Mouse (Mus musculus) CD4-positive naive resting alpha-beta T cell, adult 57 days (primary cell): Measurements from ENCODE around the gene Olfr237-ps1. TPM values are rescaled to one million over a fixed set of nuclear protein-coding genes. Genes with fewer than 3 reads are reported as not detected.

ENCODE experiments used
- total RNA-seq: library from RNA; stranded (reverse); gene quantifications from one replicate; pipeline ENCODE4 v1.2.4, GENCODE M21; 2023

Gene Olfr237-ps1
- not detected for total RNA-seq

GRCm38 (mm10) chr6:43146267-43146666, at the start of gene Olfr237-ps1:
Gene Olfr237-ps1, plus strand, starts transcription at chr6:43146567.

GRCm38 (mm10) chr6:43106069-43106468, 40.3 kb upstream of the Olfr237-ps1 start, which contains the start of gene Olfr441:
Gene Olfr441, plus strand, starts transcription at chr6:43106369.

GRCm38 (mm10) chr6:43162982-43163381, 16.6 kb downstream of the Olfr237-ps1 start, which contains the start of gene Olfr437:
Gene Olfr437, plus strand, starts transcription at chr6:43163282.

GRCm38 (mm10) chr6:43171840-43172239, 25.5 kb downstream of the Olfr237-ps1 start, which contains the start of gene Olfr13:
Gene Olfr13, plus strand, starts transcription at chr6:43172140.

GRCm38 (mm10) chr6:43196781-43197180, 50.4 kb downstream of the Olfr237-ps1 start, which contains the start of gene Olfr435:
Gene Olfr435, plus strand, starts transcription at chr6:43197146.

Other genes starting within 250 kb of the Olfr237-ps1 start
- not detected for gene Olfr447, start 237.7 kb upstream of the Olfr237-ps1 start, total RNA-seq
- not detected for gene Olfr446, start 225.2 kb upstream of the Olfr237-ps1 start, total RNA-seq
- not detected for gene Olfr444, start 197.5 kb upstream of the Olfr237-ps1 start, total RNA-seq
- not detected for gene Olfr441, start 40.2 kb upstream of the Olfr237-ps1 start, total RNA-seq
- not detected for gene Olfr437, start 16.7 kb downstream of the Olfr237-ps1 start, total RNA-seq
- gene Olfr13, start 25.6 kb downstream of the Olfr237-ps1 start, total RNA-seq = not detected
- gene Olfr435, start 50.6 kb downstream of the Olfr237-ps1 start, total RNA-seq = not detected
- not detected for gene Olfr434, start 66.5 kb downstream of the Olfr237-ps1 start, total RNA-seq
- not detected for gene Olfr47, start 85.0 kb downstream of the Olfr237-ps1 start, total RNA-seq
- gene Arhgef5, start 119.0 kb downstream of the Olfr237-ps1 start, total RNA-seq = 1.6 TPM
- gene Nobox, start 163.0 kb downstream of the Olfr237-ps1 start, total RNA-seq = not detected